Mouse (Mus musculus): Measurements from ENCODE around the gene Gm26602.
"Not testable (repeated sequence)": the region's sequence is repeated elsewhere in the genome, so short reads cannot be mapped to it uniquely, and the experiment has no call there.

Gm26602 gene

GRCm38 (mm10) chr10:79884938-79885337 lies 25.7 kb upstream of the Gm26602 start:
- DNase-seq (ENCODE audit: extremely low read depth, low read depth) = not testable (repeated sequence)

- DNase-seq (ENCODE audit: extremely low read depth, low read depth) = no peak
These were observed 24.6 kb upstream of the Gm26602 start, which contains the start of gene Elane for GRCm38 (mm10) chr10:79886054-79886453. Gene Elane, plus strand, starts transcription at chr10:79886247.

GRCm38 (mm10) chr10:79886611-79887010 lies 24.0 kb upstream of the Gm26602 start:
- no peak for DNase-seq (ENCODE audit: extremely low read depth, low read depth)

- DNase-seq (ENCODE audit: extremely low read depth, low read depth) = no peak
These were observed 21.3 kb upstream of the Gm26602 start for GRCm38 (mm10) chr10:79889386-79889785.

- DNase-seq (ENCODE audit: extremely low read depth, low read depth) = no peak
These were observed 20.0 kb upstream of the Gm26602 start, which contains the start of gene Cfd for GRCm38 (mm10) chr10:79890670-79891069. Gene Cfd, plus strand, starts transcription at chr10:79890853.

- DNase-seq (ENCODE audit: extremely low read depth, low read depth) = not testable (repeated sequence)
These were observed 18.1 kb upstream of the Gm26602 start for GRCm38 (mm10) chr10:79892451-79893118.

GRCm38 (mm10) chr10:79896306-79896705 lies 14.3 kb upstream of the Gm26602 start:
- DNase-seq (ENCODE audit: extremely low read depth, low read depth) = no peak

- DNase-seq (ENCODE audit: extremely low read depth, low read depth) = no peak
These were observed 13.8 kb upstream of the Gm26602 start for GRCm38 (mm10) chr10:79896814-79897213.

- no peak for DNase-seq (ENCODE audit: extremely low read depth, low read depth)
These were observed 13.1 kb upstream of the Gm26602 start for GRCm38 (mm10) chr10:79897316-79898245.

- no peak for DNase-seq (ENCODE audit: extremely low read depth, low read depth)
These were observed 9.7 kb upstream of the Gm26602 start for GRCm38 (mm10) chr10:79900951-79901410.

- DNase-seq (ENCODE audit: extremely low read depth, low read depth) = no peak
These were observed 3.9 kb upstream of the Gm26602 start for GRCm38 (mm10) chr10:79906712-79907111.

- no peak for DNase-seq (ENCODE audit: extremely low read depth, low read depth)
These were observed 3.2 kb upstream of the Gm26602 start for GRCm38 (mm10) chr10:79907415-79907814.

- peak; percentile 80 for DNase-seq (ENCODE audit: extremely low read depth, low read depth)
These were observed 2.2 kb upstream of the Gm26602 start, which contains the start of gene Med16 for GRCm38 (mm10) chr10:79908167-79909091. Gene Med16, minus strand, starts transcription at chr10:79908923.

GRCm38 (mm10) chr10:79909092-79909922 lies 1.3 kb upstream of the Gm26602 start:
- DNase-seq (ENCODE audit: extremely low read depth, low read depth) = peak; percentile 86

- DNase-seq (ENCODE audit: extremely low read depth, low read depth) = no peak
These were observed 1.8 kb downstream of the Gm26602 start for GRCm38 (mm10) chr10:79912412-79912811.

GRCm38 (mm10) chr10:79914131-79914947 lies 3.7 kb downstream of the Gm26602 start:
- DNase-seq (ENCODE audit: extremely low read depth, low read depth) = peak; percentile 74

- no peak for DNase-seq (ENCODE audit: extremely low read depth, low read depth)
These were observed 4.4 kb downstream of the Gm26602 start for GRCm38 (mm10) chr10:79914948-79915596.

- DNase-seq (ENCODE audit: extremely low read depth, low read depth) = no peak
These were observed 5.4 kb downstream of the Gm26602 start for GRCm38 (mm10) chr10:79916081-79916480.

All from MEL-GATA-1-ER (cell line).